Mouse (Mus musculus) embryonic stem cell, embryonic (primary cell): ENCODE data around the gene Esr2.
"Not testable (repeated sequence)": the region's sequence is repeated elsewhere in the genome, so short reads cannot be mapped to it uniquely, and the experiment has no call there.

Experiments used
- CTCF ChIA-PET, 4 experiments: fragments of 300-600 bp in 2 of 4; fragments of 350-600 bp in 2 of 4; sonication (Branson Sonifier 250); formaldehyde crosslinking; loops; one replicate each; lab custom pipeline; 2022; ENCODE audit warnings: inconsistent platforms in 2 of 4; lab: Charles Lee
- POLR2A ChIA-PET, 4 experiments: fragments of 300-600 bp in 2 of 4; fragments of 350-600 bp in 2 of 4; sonication (Branson Sonifier 250); formaldehyde crosslinking; loops; one replicate each; lab custom pipeline; 2022; ENCODE audit warnings: antibody characterized with exemption in 4 of 4, inconsistent platforms in 1 of 4; lab: Charles Lee

Esr2 gene

GRCm38 (mm10) chr12:76177000-76177863 lies at the start of gene Esr2:
Esr2 (minus strand) TSS chr12:76177259.
- CTCF ChIA-PET = interaction anchor here (0.5 to 3.1 kb wide), 48 partner anchors 8 to 1291 kb away, joined by 3 to 24 read pairs (median 4); no protein-coding TSS in a partner anchor
- POLR2A ChIA-PET = interaction anchor here in 3 of 4 experiments (0.7 to 2.3 kb wide), 8 partner anchors 10 to 389 kb away, joined by 3 to 6 read pairs (median 3); no protein-coding TSS in a partner anchor

GRCm38 (mm10) chr12:76222104-76222503 lies 45.0 kb upstream of the Esr2 start:
- POLR2A ChIA-PET = interaction anchor here in 2 of 4 experiments (0.8 to 2.3 kb wide), 5 partner anchors 8 to 33 kb away, joined by 3 to 8 read pairs (median 4); partner anchors contain the start of gene Mthfd1 (in 1 of the 2)
- CTCF ChIA-PET = not testable (repeated sequence)

GRCm38 (mm10) chr12:76216716-76217115 lies 39.7 kb upstream of the Esr2 start:
- ChIA-PET CTCF (interaction anchor here in 3 of 4 experiments (0.6 to 1.5 kb wide), 6 partner anchors 20 to 379 kb away, joined by 3 to 4 read pairs (median 3); no protein-coding TSS in a partner anchor), POLR2A (interaction anchor here (0.6 to 4.2 kb wide), 26 partner anchors 10 to 547 kb away, joined by 3 to 34 read pairs (median 4); partner anchors contain the start of genes Mthfd1 (in 3 of the 4) and Wdr89 (in 1 of the 4))

- POLR2A ChIA-PET = interaction anchor here (1.0 to 4.2 kb wide), 7 partner anchors 10 to 695 kb away, joined by 3 to 34 read pairs (median 5); partner anchors contain the start of gene Mthfd1 (in 2 of the 4)
- CTCF ChIA-PET = interaction anchor here in 1 of 4 experiments (0.6 kb wide), 1 partner anchor 20 kb away, joined by 4 read pairs; no protein-coding TSS in a partner anchor
Observed at GRCm38 (mm10) chr12:76215121-76215520, 38.1 kb upstream of the Esr2 start.

- CTCF ChIA-PET = interaction anchor here in 2 of 4 experiments (1.0 to 1.4 kb wide), 2 partner anchors 13 kb away, joined by 4 to 5 read pairs; no protein-coding TSS in a partner anchor
- POLR2A ChIA-PET = interaction anchor here in 3 of 4 experiments (0.7 to 1.5 kb wide), 7 partner anchors 9 to 239 kb away, joined by 3 to 6 read pairs (median 4); partner anchors contain the start of gene Mthfd1 (in 1 of the 3)
Observed at GRCm38 (mm10) chr12:76209429-76209974, 32.4 kb upstream of the Esr2 start.

- ChIA-PET CTCF (interaction anchor here (0.6 to 2.0 kb wide), 11 partner anchors 9 to 217 kb away, joined by 3 to 10 read pairs (median 4); no protein-coding TSS in a partner anchor), POLR2A (interaction anchor here in 1 of 4 experiments (0.9 to 1.2 kb wide), 2 partner anchors 10 to 53 kb away, joined by 4 to 6 read pairs; no protein-coding TSS in a partner anchor)
Observed at GRCm38 (mm10) chr12:76200326-76200725, 23.3 kb upstream of the Esr2 start.

GRCm38 (mm10) chr12:76197071-76197470 lies 20.0 kb upstream of the Esr2 start:
- CTCF ChIA-PET = interaction anchor here (0.5 to 3.5 kb wide), 53 partner anchors 9 to 528 kb away, joined by 3 to 22 read pairs (median 3); partner anchors contain the start of genes Mthfd1 (in 3 of the 4), Esr2 (in 1 of the 4), Wdr89 (in 1 of the 4) and Zbtb25 (in 1 of the 4)
- POLR2A ChIA-PET = interaction anchor here in 3 of 4 experiments (0.6 to 1.9 kb wide), 24 partner anchors 8 to 765 kb away, joined by 3 to 9 read pairs (median 4); partner anchors contain the start of genes Mthfd1 (in 2 of the 3), Hspa2 (in 1 of the 3), Max (in 1 of the 3) and Wdr89 (in 1 of the 3)

GRCm38 (mm10) chr12:76196709-76197054 lies 19.6 kb upstream of the Esr2 start:
- POLR2A ChIA-PET = interaction anchor here in 3 of 4 experiments (0.6 to 1.9 kb wide), 25 partner anchors 9 to 766 kb away, joined by 3 to 9 read pairs (median 4); partner anchors contain the start of genes Mthfd1 (in 2 of the 3), Hspa2 (in 1 of the 3), Max (in 1 of the 3) and Wdr89 (in 1 of the 3)
- CTCF ChIA-PET = interaction anchor here (0.5 to 3.5 kb wide), 67 partner anchors 8 to 527 kb away, joined by 3 to 22 read pairs (median 3); partner anchors contain the start of genes Mthfd1 (in 4 of the 4), Esr2 (in 1 of the 4), Wdr89 (in 1 of the 4) and Zbtb25 (in 1 of the 4)

- CTCF ChIA-PET = interaction anchor here (0.6 to 3.5 kb wide), 69 partner anchors 8 to 527 kb away, joined by 3 to 22 read pairs (median 3); partner anchors contain the start of genes Mthfd1 (in 4 of the 4), Esr2 (in 1 of the 4), Wdr89 (in 1 of the 4) and Zbtb25 (in 1 of the 4)
- POLR2A ChIA-PET = interaction anchor here in 3 of 4 experiments (0.6 to 1.9 kb wide), 26 partner anchors 9 to 766 kb away, joined by 3 to 9 read pairs (median 4); partner anchors contain the start of genes Mthfd1 (in 2 of the 3), Hspa2 (in 1 of the 3), Max (in 1 of the 3) and Wdr89 (in 1 of the 3)
Observed at GRCm38 (mm10) chr12:76195912-76196708, 19.1 kb upstream of the Esr2 start.

GRCm38 (mm10) chr12:76194526-76194925 lies 17.5 kb upstream of the Esr2 start:
- POLR2A ChIA-PET = interaction anchor here in 3 of 4 experiments (0.6 to 1.5 kb wide), 5 partner anchors 9 to 220 kb away, joined by 3 to 6 read pairs (median 4); partner anchors contain the start of gene Mthfd1 (in 1 of the 3)
- CTCF ChIA-PET = interaction anchor here (0.6 to 3.5 kb wide), 6 partner anchors 72 to 398 kb away, joined by 3 to 22 read pairs (median 4); partner anchors contain the start of gene Akap5 (in 1 of the 4)

- CTCF ChIA-PET = interaction anchor here (0.5 to 1.6 kb wide), 87 partner anchors 9 to 704 kb away, joined by 3 to 36 read pairs (median 3); partner anchors contain the start of genes Esr2 (in 2 of the 4) and Mthfd1 (in 1 of the 4)
Observed at GRCm38 (mm10) chr12:76190940-76191339, 13.9 kb upstream of the Esr2 start.

GRCm38 (mm10) chr12:76187849-76188248 lies 10.8 kb upstream of the Esr2 start:
- CTCF ChIA-PET = interaction anchor here (0.5 to 3.5 kb wide), 21 partner anchors 8 to 396 kb away, joined by 3 to 21 read pairs (median 4); partner anchors contain the start of gene Esr2 (in 3 of the 4)
- POLR2A ChIA-PET = interaction anchor here in 3 of 4 experiments (0.8 to 1.7 kb wide), 6 partner anchors 9 to 171 kb away, joined by 3 to 6 read pairs (median 3); partner anchors contain the start of gene Esr2 (in 1 of the 3)

More at GRCm38 (mm10) chr12:76190940-76191339, 13.9 kb upstream of the Esr2 start:
- POLR2A ChIA-PET = interaction anchor here in 2 of 4 experiments (0.5 to 1.3 kb wide), 10 partner anchors 13 to 521 kb away, joined by 3 to 7 read pairs (median 3); partner anchors contain the start of genes Esr2 (in 1 of the 2), Sgpp1 (in 1 of the 2) and Wdr89 (in 1 of the 2)

GRCm38 (mm10) chr12:76186473-76186872 lies 9.4 kb upstream of the Esr2 start:
- ChIA-PET POLR2A (interaction anchor here in 1 of 4 experiments (0.6 to 1.0 kb wide), 2 partner anchors 67 to 76 kb away, joined by 4 to 8 read pairs; no protein-coding TSS in a partner anchor), CTCF (interaction anchor here in 1 of 4 experiments (2.9 to 3.5 kb wide), 2 partner anchors 8 to 10 kb away, joined by 12 to 21 read pairs; partner anchors contain the start of gene Esr2)

GRCm38 (mm10) chr12:76185167-76185816 lies 8.2 kb upstream of the Esr2 start:
- ChIA-PET POLR2A (interaction anchor here in 1 of 4 experiments (1.0 kb wide), 1 partner anchor 66 kb away, joined by 4 read pairs; no protein-coding TSS in a partner anchor), CTCF (no interaction called here)

- POLR2A ChIA-PET = no interaction called here
- CTCF ChIA-PET = interaction anchor here in 1 of 4 experiments (0.7 kb wide), 1 partner anchor 57 kb away, joined by 3 read pairs; no protein-coding TSS in a partner anchor
Observed at GRCm38 (mm10) chr12:76184271-76184670, 7.2 kb upstream of the Esr2 start.
